Mouse (Mus musculus) liver, embryonic 14.5 days (tissue): Measurements from ENCODE around the gene Klrb1. TPM values are rescaled to one million over a fixed set of nuclear protein-coding genes. Genes with fewer than 3 reads are reported as not detected.
A peak's percentile ranks its signal among the peaks of the same experiment; 100 is the strongest.
"Not testable (repeated sequence)": the region's sequence is repeated elsewhere in the genome, so short reads cannot be mapped to it uniquely, and the experiment has no call there.

ENCODE experiments used
- ATAC-seq: fragments of 200-750 bp; cut with Nextera tagmentation; 2 replicates; pipeline ENCODE4 v1.8.0; 2017; ENCODE audit warnings: moderate number of reproducible peaks, mild to moderate bottlenecking, moderate library complexity; ENCODE audit not compliant: insufficient read depth
- DNase-seq, 3 experiments: peaks; one replicate each; pipeline ENCODE4 v3.0.0-alpha.2; 2012 to 2013; ENCODE audit warnings: low read depth in 3 of 3, low spot score in 3 of 3
- H3K27ac ChIP-seq: fragments of 300-500 bp; sonication (generic); 2 replicates; pipeline ENCODE4 v1.5.1; 2014; ENCODE audit warnings: moderate library complexity, mild to moderate bottlenecking, control low read depth, inconsistent platforms
- H3K27me3 ChIP-seq: fragments of 300-500 bp; sonication (generic); 2 replicates; pipeline ENCODE4 v1.6.1; 2014; ENCODE audit warnings: mild to moderate bottlenecking, low read length, moderate library complexity; ENCODE audit not compliant: control insufficient read depth, insufficient read depth
- H3K36me3 ChIP-seq: fragments of 300-500 bp; sonication (generic); replicated peaks from 2 replicates; pipeline ENCODE4 v1.6.1; 2014; ENCODE audit warnings: low read depth; ENCODE audit not compliant: control insufficient read depth, insufficient read depth
- H3K4me1 ChIP-seq, 2 experiments: fragments of 200-500 bp in 1 of 2; fragments of 300-500 bp in 1 of 2; sonication (generic) in 1 of 2; replicated peaks; 2 replicates each; pipeline ENCODE4 v1.6.1; 2012 to 2014; ENCODE audit warnings: antibody characterized with exemption in 1 of 2, inconsistent platforms in 1 of 2, low read length in 1 of 2; ENCODE audit not compliant: control insufficient read depth in 2 of 2, insufficient read depth in 2 of 2
- H3K4me2 ChIP-seq: fragments of 300-500 bp; sonication (generic); 2 replicates; pipeline ENCODE4 v1.6.1; 2014; ENCODE audit warnings: low read depth, mild to moderate bottlenecking, control low read depth, moderate library complexity
- H3K4me3 ChIP-seq, 2 experiments: fragments of 200-500 bp in 1 of 2; fragments of 300-500 bp in 1 of 2; sonication (generic) in 1 of 2; 2 replicates each; pipeline ENCODE4 v1.5.1; 2012 to 2014; ENCODE audit warnings: low read depth in 2 of 2, low read length in 2 of 2, mild to moderate bottlenecking in 2 of 2, control low read depth in 1 of 2, inconsistent platforms in 1 of 2, moderate library complexity in 1 of 2; ENCODE audit not compliant: insufficient read depth in 1 of 2
- H3K9ac ChIP-seq: fragments of 300-500 bp; sonication (generic); replicated peaks from 2 replicates; pipeline ENCODE4 v1.6.1; 2014; ENCODE audit warnings: mild to moderate bottlenecking, control low read depth, moderate library complexity
- H3K9me3 ChIP-seq: fragments of 300-500 bp; sonication (generic); 2 replicates; pipeline ENCODE4 v1.6.1; 2016; ENCODE audit warnings: low read length, mixed read lengths; ENCODE audit not compliant: control insufficient read depth
- CTCF ChIP-seq: IDR thresholded peaks from 2 replicates; pipeline ENCODE4 v1.5.1; 2016; ENCODE audit warnings: antibody characterized with exemption, low read depth, control low read depth
- EP300 ChIP-seq: IDR thresholded peaks from 2 replicates; pipeline ENCODE4 v1.6.1; 2016; ENCODE audit warnings: antibody characterized with exemption, low read depth
- WGBS: fragments of 180-500 bp; shearing (Covaris S2); extraction: QIAGEN DNeasy Blood & Tissue Kit; methylation state at CpG from one replicate; pipeline ENCODE4 v1.1.7; 2014; ENCODE audit not compliant: insufficient replicate concordance; 5-methylcytosine and 5-hydroxymethylcytosine counted together
- polyA plus RNA-seq, 2 experiments: library from polyadenylated mRNA; depleted of rRNA in 1 of 2; stranded (reverse) in 1 of 2; unstranded in 1 of 2; fragments of >200 nt; fragmentation: Nextera tagmentation in 1 of 2; extraction: Ambion mirVana in 1 of 2; gene quantifications; 2 replicates each; pipeline versions ENCODE4 v1.2.1 to v1.2.3; 2012 to 2014

Gene Klrb1
- polyA plus RNA-seq, 2 experiments, result not detected

- Histone ChIP-seq H3K27ac (no peak overlapping the region), H3K27me3 (no peaks in the 10 kb centered on the region), H3K4me2 (peak overlapping the region; percentile 75), H3K4me1 (peaks cover 0 to 5% of the 10 kb centered on the region in 2 experiments; a peak in 2 of 4 replicates), H3K9ac (no peak overlapping the region), H3K4me3 (peak overlapping the region; percentile 59 to 93), H3K9me3 (no peaks in the 10 kb centered on the region), H3K36me3 (no peaks in the 10 kb centered on the region)
- ATAC-seq (no peak), DNase-seq (no peak)
- TF ChIP-seq CTCF (no peak), EP300 (no peak)
- 14% methylated on average over 5 of the region's 5 CpGs for WGBS
Measured at GRCm38 (mm10) chr6:128764598-128764997, 41.7 kb upstream of the Klrb1 start.

- H3K27ac ChIP-seq, result no peak overlapping the region
- H3K36me3 ChIP-seq, result no peaks in the 10 kb centered on the region
- H3K4me2 ChIP-seq, result peak overlapping the region; percentile 75
- H3K9ac ChIP-seq, result peak overlapping the region; percentile 55
- ATAC-seq (peak; percentile 82), DNase-seq (peak; percentile 81 to 89 (median 82))
- no peaks in the 10 kb centered on the region for H3K27me3 ChIP-seq
- 4% methylated on average over 30 of the region's 30 CpGs for WGBS
- peak overlapping the region; percentile 59 to 93 for H3K4me3 ChIP-seq
- TF ChIP-seq EP300, result no peak
- TF ChIP-seq CTCF, result peak; percentile 68
- H3K4me1 ChIP-seq, result peaks cover 0 to 6% of the 10 kb centered on the region in 2 experiments; a peak in 2 of 4 replicates
- no peaks in the 10 kb centered on the region for H3K9me3 ChIP-seq
Measured at GRCm38 (mm10) chr6:128763736-128764523, 41.1 kb upstream of the Klrb1 start.

GRCm38 (mm10) chr6:128762892-128763670 lies 40.2 kb upstream of the Klrb1 start:
- H3K36me3 ChIP-seq, ATAC-seq, H3K9ac ChIP-seq, H3K4me1 ChIP-seq, DNase-seq, H3K27me3 ChIP-seq, H3K27ac ChIP-seq, H3K9me3 ChIP-seq: not testable (repeated sequence)
- Histone ChIP-seq H3K4me3 (peak overlapping the region in 1 of 2 experiments; percentile 75; a peak in 2 of 4 replicates), H3K4me2 (peak overlapping the region; percentile 75)
- WGBS, result 64% methylated on average over 10 of the region's 10 CpGs

- peak overlapping the region; percentile 70 to 90 for H3K4me3 ChIP-seq
- ATAC-seq (no peak), DNase-seq (no peak)
Measured at GRCm38 (mm10) chr6:128761144-128761540, 38.3 kb upstream of the Klrb1 start.

More at GRCm38 (mm10) chr6:128761144-128761540, 38.3 kb upstream of the Klrb1 start:
- 45% methylated on average over 5 of the region's 5 CpGs for WGBS
- no peaks in the 10 kb centered on the region for H3K36me3 ChIP-seq
- TF ChIP-seq EP300 (no peak), CTCF (no peak)
- H3K4me2 ChIP-seq, result peak overlapping the region; percentile 62
- H3K27ac ChIP-seq, result no peak overlapping the region
- peak overlapping the region; percentile 31 for H3K9ac ChIP-seq
- H3K27me3 ChIP-seq, result no peaks in the 10 kb centered on the region
- H3K4me1 ChIP-seq, result peaks cover 0 to 6% of the 10 kb centered on the region in 2 experiments; a peak in 2 of 4 replicates
- H3K9me3 ChIP-seq, result no peaks in the 10 kb centered on the region
